16 mouse cellular contexts compared by ENCODE assay signal in genomic region chr7:120158121-120158613, GRCm38 (mm10). TPM values are rescaled to one million over a fixed set of nuclear protein-coding genes. Genes with fewer than 3 reads are reported as not detected.
DNase-seq lines count a peak whose midpoint lies in the region; ATAC-seq lines count a peak whose summit lies in the region.
"Had no signal": no experiment of that assay in that cellular context is flagged by ENCODE, and none has a peak within 500 bp of the region (broad histone marks: within the 10 kb centered on the region; RNA-seq: fewer than 3 reads in every experiment).

No protein-coding gene starts in this region.

- H3K4me2 ChIP-seq in forebrain, embryonic 16.5 days (ENCODE audit: low read length) = no peak overlapping the region
- no peak overlapping the region for H3K4me2 ChIP-seq in limb, embryonic 11.5 days (ENCODE audit: low read depth, severe bottlenecking)
- H3K4me2 ChIP-seq: limb, embryonic 12.5 days had no signal

- no peaks in the 10 kb centered on the region for H3K9me3 ChIP-seq in forebrain, embryonic 16.5 days (ENCODE audit: control insufficient read depth, low read length)
- H3K9me3 ChIP-seq in limb, embryonic 11.5 days (ENCODE audit: control insufficient read depth, low read length) = no peaks in the 10 kb centered on the region
- H3K9me3 ChIP-seq: limb, embryonic 12.5 days had no signal

- H3K4me1 ChIP-seq in forebrain, embryonic 16.5 days (replicated peaks; ENCODE audit: control insufficient read depth, insufficient read depth, low read length) = peaks cover 18% of the 10 kb centered on the region
- H3K4me1 ChIP-seq in limb, embryonic 11.5 days (ENCODE audit: control insufficient read depth, insufficient read depth, low read length) = no peaks in the 10 kb centered on the region; the same call in 1 of the 2 replicates

- H3K27me3 ChIP-seq in forebrain, embryonic 16.5 days (replicated peaks; ENCODE audit: control insufficient read depth, insufficient read depth, low read length) = peaks cover 22% of the 10 kb centered on the region
- no peaks in the 10 kb centered on the region for H3K27me3 ChIP-seq in limb, embryonic 11.5 days (ENCODE audit: control insufficient read depth, insufficient read depth, low read length)
- H3K27me3 ChIP-seq: limb, embryonic 12.5 days had no signal

- peak overlapping the region; percentile 82 for H3K27ac ChIP-seq in forebrain, embryonic 16.5 days (ENCODE audit: low read length)
- H3K27ac ChIP-seq in limb, embryonic 11.5 days (replicated peaks; ENCODE audit: low read depth, low read length) = no peak overlapping the region
- H3K27ac ChIP-seq: limb, embryonic 12.5 days had no signal

- peak; percentile 68 for DNase-seq in heart, adult 11 months
- no peak for DNase-seq in heart, adult 18-20 months
- peak; percentile 80 for DNase-seq in R1 (ENCODE audit: low read depth, low spot score)
- no peak for DNase-seq in limb, embryonic 11.5 days (ENCODE audit: low spot score)
- no peak for DNase-seq in ovary, postnatal 36 days (ENCODE audit: low spot score)
- no peak for DNase-seq in spleen, postnatal 36 days (ENCODE audit: low spot score in 2 of 2)
- DNase-seq in Muller cell, postnatal 12 days (ENCODE audit: inconsistent ontology term) = no peak
- DNase-seq: cerebellum, adult 9-11 months; gastrocnemius, postnatal 10 days; heart, postnatal 10 days; kidney, postnatal 36 days; right cerebral cortex, postnatal 25 days had no signal

- peak; percentile 31 for ATAC-seq in forebrain, embryonic 16.5 days
- 0 out of 2 replicates have a peak, but pooled peaks have one; percentile 3 for ATAC-seq in limb, embryonic 11.5 days (ENCODE audit: insufficient number of reproducible peaks, low FRiP score, low TSS enrichment, low read depth)
- ATAC-seq: lung, postnatal 0 days had no signal

- no peak overlapping the region for H3K4me3 ChIP-seq in forebrain, embryonic 16.5 days (replicated peaks; ENCODE audit: low read length)
- no peak overlapping the region for H3K4me3 ChIP-seq in limb, embryonic 11.5 days (ENCODE audit: low read depth, low read length)
- H3K4me3 ChIP-seq: limb, embryonic 12.5 days had no signal

- no peak overlapping the region for H3K9ac ChIP-seq in forebrain, embryonic 16.5 days (replicated peaks; ENCODE audit: low read depth, low read length)
- no peak overlapping the region for H3K9ac ChIP-seq in limb, embryonic 11.5 days (ENCODE audit: low read length)
- H3K9ac ChIP-seq: limb, embryonic 12.5 days had no signal

- no peaks in the 10 kb centered on the region for H3K36me3 ChIP-seq in forebrain, embryonic 16.5 days (ENCODE audit: control insufficient read depth, insufficient read depth)
- no peaks in the 10 kb centered on the region for H3K36me3 ChIP-seq in limb, embryonic 11.5 days (ENCODE audit: control insufficient read depth, insufficient read depth, low read length)
- H3K36me3 ChIP-seq: limb, embryonic 12.5 days had no signal

- 10% methylated on average over 4 of the region's 4 CpGs for WGBS in forebrain, embryonic 16.5 days
- WGBS in limb, embryonic 11.5 days = 26% methylated on average over 4 of the region's 4 CpGs

RNA-seq across cellular contexts. Expression of gene Zp2, which starts 13.1 kb away (rescaled TPM):
- under 1 TPM; 0.65 to 0.75 TPM for total RNA-seq in heart, adult 18-20 months (2021)
- not detected in 2 replicates for polyA plus RNA-seq in forebrain, embryonic 16.5 days (2015; fragmentation: Nextera tagmentation; extraction: Ambion mirVana)
- polyA plus RNA-seq in limb, embryonic 11.5 days (2014; fragmentation: Nextera tagmentation; extraction: Ambion mirVana) = not detected in 2 replicates
- polyA plus RNA-seq: limb, embryonic 12.5 days; lung, postnatal 0 days had no signal

RNA-seq across cellular contexts. Expression of gene Anks4b, which starts 15.5 kb away (rescaled TPM):
- under 1 TPM; 0.18 to 0.22 TPM for total RNA-seq in heart, adult 18-20 months (2021)
- polyA plus RNA-seq in forebrain, embryonic 16.5 days (2015; fragmentation: Nextera tagmentation; extraction: Ambion mirVana) = not detected in 2 replicates
- not detected in 2 replicates for polyA plus RNA-seq in limb, embryonic 11.5 days (2014; fragmentation: Nextera tagmentation; extraction: Ambion mirVana)
- polyA plus RNA-seq: limb, embryonic 12.5 days; lung, postnatal 0 days had no signal

RNA-seq across cellular contexts. Expression of gene Crym, which starts 43.7 kb away (rescaled TPM):
- 1 to 10 TPM in 1 of 2 experiments, under 1 TPM in 1; 0.35 to 1.1 TPM for total RNA-seq in heart, adult 18-20 months (2021)
- 43.4 and 55.3 TPM in 2 replicates for polyA plus RNA-seq in forebrain, embryonic 16.5 days (2015; fragmentation: Nextera tagmentation; extraction: Ambion mirVana)
- polyA plus RNA-seq in limb, embryonic 11.5 days (2014; fragmentation: Nextera tagmentation; extraction: Ambion mirVana) = 8.8 and 9.6 TPM in 2 replicates

RNA-seq across cellular contexts. Expression of gene Abca14, which starts 45.6 kb away (rescaled TPM):
- not detected for total RNA-seq in heart, adult 18-20 months (2021)
- polyA plus RNA-seq in forebrain, embryonic 16.5 days (2015; fragmentation: Nextera tagmentation; extraction: Ambion mirVana) = not detected in 2 replicates
- not detected in 2 replicates for polyA plus RNA-seq in limb, embryonic 11.5 days (2014; fragmentation: Nextera tagmentation; extraction: Ambion mirVana)
- total RNA-seq: gastrocnemius, postnatal 10 days; heart, postnatal 10 days had no signal
- polyA plus RNA-seq: limb, embryonic 12.5 days; thymus, postnatal 0 days had no signal

RNA-seq across cellular contexts. Expression of gene Tmem159, which starts 56.0 kb away (rescaled TPM):
- total RNA-seq in heart, adult 18-20 months (2021) = 10 to 100 TPM; 25.9 to 26.0 TPM
- polyA plus RNA-seq in forebrain, embryonic 16.5 days (2015; fragmentation: Nextera tagmentation; extraction: Ambion mirVana) = 6.7 and 7.9 TPM in 2 replicates
- polyA plus RNA-seq in limb, embryonic 11.5 days (2014; fragmentation: Nextera tagmentation; extraction: Ambion mirVana) = 14.6 and 15.6 TPM in 2 replicates

Comparison
In these comparisons a context has a peak if more than half of its experiments do, and no peak if none do; other contexts are left out.
1. DNase-seq: peak in heart, adult 11 months (single experiment) and R1 (single experiment); none in heart, adult 18-20 months (0 of 2), limb, embryonic 11.5 days (single experiment), ovary, postnatal 36 days (single experiment), spleen, postnatal 36 days (0 of 2) and Muller cell, postnatal 12 days (single experiment).